Comparison of ENCODE assay signal across 15 mouse cellular contexts in genomic region chr4:138737031-138737430, GRCm38 (mm10). TPM values are rescaled to one million over a fixed set of nuclear protein-coding genes. Genes with fewer than 3 reads are reported as not detected.
DNase-seq lines count a peak whose midpoint lies in the region; ATAC-seq and TF ChIP-seq lines count a peak whose summit lies in the region.
"Had no signal": no experiment of that assay in that cellular context is flagged by ENCODE, and none has a peak within 500 bp of the region (broad histone marks: within the 10 kb centered on the region; RNA-seq: fewer than 3 reads in every experiment).

Ubxn10 (minus strand) TSS chr4:138737167.

- H3K9me3 ChIP-seq in midbrain, embryonic 10.5 days (replicated peaks): no peaks in the 10 kb centered on the region
- H3K9me3 ChIP-seq in midbrain, embryonic 16.5 days (replicated peaks; ENCODE audit: control insufficient read depth, low read length, poor library complexity, severe bottlenecking): no peaks in the 10 kb centered on the region
- no peaks in the 10 kb centered on the region for H3K9me3 ChIP-seq in intestine, embryonic 15.5 days
- H3K9me3 ChIP-seq in lung, embryonic 16.5 days (ENCODE audit: control insufficient read depth, low read length): no peaks in the 10 kb centered on the region
- H3K9me3 ChIP-seq in stomach, postnatal 0 days (ENCODE audit: control insufficient read depth, low read length): no peaks in the 10 kb centered on the region
- H3K9me3 ChIP-seq in neural tube, embryonic 15.5 days (replicated peaks): no peaks in the 10 kb centered on the region
- H3K9me3 ChIP-seq: embryonic facial prominence, embryonic 12.5 days; forebrain, embryonic 15.5 days had no signal

- 81% methylated on average over 7 of the region's 7 CpGs for WGBS in midbrain, embryonic 10.5 days
- 70% methylated on average over 7 of the region's 7 CpGs for WGBS in midbrain, embryonic 16.5 days
- 55% methylated on average over 7 of the region's 7 CpGs for WGBS in intestine, embryonic 15.5 days
- WGBS in lung, embryonic 16.5 days: 38% methylated on average over 7 of the region's 7 CpGs
- WGBS in stomach, postnatal 0 days: 31% methylated on average over 7 of the region's 7 CpGs
- WGBS in neural tube, embryonic 15.5 days: 69% methylated on average over 7 of the region's 7 CpGs

- no peak for DNase-seq in midbrain, embryonic 10.5 days (ENCODE audit: low spot score)
- DNase-seq in stomach, postnatal 0 days (ENCODE audit: low spot score): peak; percentile 85
- DNase-seq in adrenal gland, postnatal 14 days: no peak
- DNase-seq: cerebellum, postnatal 25 days; heart, postnatal 36 days; right cerebral cortex, postnatal 14 days had no signal

- H3K27me3 ChIP-seq in midbrain, embryonic 10.5 days (ENCODE audit: low read depth, poor library complexity, severe bottlenecking): no peaks in the 10 kb centered on the region
- no peaks in the 10 kb centered on the region for H3K27me3 ChIP-seq in midbrain, embryonic 16.5 days (ENCODE audit: control insufficient read depth, insufficient read depth, low read depth, low read length)
- H3K27me3 ChIP-seq in intestine, embryonic 15.5 days (replicated peaks): no peaks in the 10 kb centered on the region
- no peaks in the 10 kb centered on the region for H3K27me3 ChIP-seq in lung, embryonic 16.5 days (ENCODE audit: control insufficient read depth, insufficient read depth, low read depth, low read length)
- H3K27me3 ChIP-seq in stomach, postnatal 0 days (ENCODE audit: control insufficient read depth, insufficient read depth, low read length): no peaks in the 10 kb centered on the region
- H3K27me3 ChIP-seq in neural tube, embryonic 15.5 days (replicated peaks): no peaks in the 10 kb centered on the region
- H3K27me3 ChIP-seq: embryonic facial prominence, embryonic 12.5 days; forebrain, embryonic 15.5 days had no signal

- ATAC-seq in midbrain, embryonic 16.5 days: no peak
- ATAC-seq in intestine, embryonic 15.5 days: peak; percentile 68
- ATAC-seq in lung, embryonic 16.5 days (ENCODE audit: low read depth): peak; percentile 84
- peak; percentile 92 for ATAC-seq in stomach, postnatal 0 days (ENCODE audit: low FRiP score, low TSS enrichment)
- ATAC-seq in neural tube, embryonic 15.5 days (ENCODE audit: low FRiP score): no peak
- ATAC-seq: CD4-positive, CD25-positive, alpha-beta regulatory T cell, adult 4 months; forebrain, embryonic 15.5 days had no signal

- no peaks in the 10 kb centered on the region for H3K36me3 ChIP-seq in midbrain, embryonic 10.5 days
- H3K36me3 ChIP-seq in midbrain, embryonic 16.5 days (ENCODE audit: control insufficient read depth, insufficient read depth, low read length): no peaks in the 10 kb centered on the region
- no peaks in the 10 kb centered on the region for H3K36me3 ChIP-seq in intestine, embryonic 15.5 days
- no peaks in the 10 kb centered on the region for H3K36me3 ChIP-seq in lung, embryonic 16.5 days (ENCODE audit: control insufficient read depth, insufficient read depth, low read length)
- no peaks in the 10 kb centered on the region for H3K36me3 ChIP-seq in stomach, postnatal 0 days (ENCODE audit: control insufficient read depth, insufficient read depth, low read length)
- no peaks in the 10 kb centered on the region for H3K36me3 ChIP-seq in neural tube, embryonic 15.5 days
- H3K36me3 ChIP-seq: embryonic facial prominence, embryonic 12.5 days; forebrain, embryonic 15.5 days had no signal

- H3K4me3 ChIP-seq in midbrain, embryonic 10.5 days: no peak within 1 kb of the TSS
- no peak within 1 kb of the TSS for H3K4me3 ChIP-seq in midbrain, embryonic 16.5 days (ENCODE audit: low read depth, low read length)
- H3K4me3 ChIP-seq in intestine, embryonic 15.5 days (replicated peaks): no peak within 1 kb of the TSS
- no peak within 1 kb of the TSS for H3K4me3 ChIP-seq in lung, embryonic 16.5 days (ENCODE audit: low read length)
- H3K4me3 ChIP-seq in stomach, postnatal 0 days (ENCODE audit: low read depth, low read length): no peak within 1 kb of the TSS
- H3K4me3 ChIP-seq in neural tube, embryonic 15.5 days (replicated peaks): no peak within 1 kb of the TSS
- H3K4me3 ChIP-seq: embryonic facial prominence, embryonic 12.5 days; forebrain, embryonic 15.5 days had no signal

- TF ChIP-seq CTCF in stomach, postnatal 0 days (IDR thresholded peaks at IDR 0.05; ENCODE audit: low read depth): no peak

- no peak within 1 kb of the TSS; the same call in 1 of the 2 replicates for H3K9ac ChIP-seq in midbrain, embryonic 16.5 days (ENCODE audit: low read depth, low read length)
- H3K9ac ChIP-seq in intestine, embryonic 15.5 days: no peak within 1 kb of the TSS
- peak within 1 kb of the TSS; percentile 18; the same call in 1 of the 2 replicates for H3K9ac ChIP-seq in lung, embryonic 16.5 days (ENCODE audit: low read length)
- no peak within 1 kb of the TSS for H3K9ac ChIP-seq in stomach, postnatal 0 days (ENCODE audit: low read length)
- no peak within 1 kb of the TSS for H3K9ac ChIP-seq in neural tube, embryonic 15.5 days (replicated peaks)
- H3K9ac ChIP-seq: embryonic facial prominence, embryonic 12.5 days; forebrain, embryonic 15.5 days had no signal

- H3K4me1 ChIP-seq in midbrain, embryonic 10.5 days: peaks cover 32% of the 10 kb centered on the region
- H3K4me1 ChIP-seq in midbrain, embryonic 16.5 days (ENCODE audit: control insufficient read depth, insufficient read depth, low read length): peaks cover 9% of the 10 kb centered on the region
- peaks cover 10% of the 10 kb centered on the region; the same call in 1 of the 2 replicates for H3K4me1 ChIP-seq in intestine, embryonic 15.5 days (replicated peaks)
- H3K4me1 ChIP-seq in lung, embryonic 16.5 days (replicated peaks; ENCODE audit: control insufficient read depth, insufficient read depth, low read length): peaks cover 12% of the 10 kb centered on the region
- H3K4me1 ChIP-seq in stomach, postnatal 0 days (replicated peaks; ENCODE audit: control insufficient read depth, insufficient read depth): no peaks in the 10 kb centered on the region
- H3K4me1 ChIP-seq in neural tube, embryonic 15.5 days: peaks cover 11% of the 10 kb centered on the region

- peak within 1 kb of the TSS; percentile 71; the same call in 1 of the 2 replicates for H3K27ac ChIP-seq in midbrain, embryonic 10.5 days (replicated peaks)
- no peak within 1 kb of the TSS for H3K27ac ChIP-seq in midbrain, embryonic 16.5 days (ENCODE audit: low read length)
- 0 out of 2 replicates have a peak within 1 kb of the TSS, but pooled peaks have one; percentile 51 for H3K27ac ChIP-seq in intestine, embryonic 15.5 days
- H3K27ac ChIP-seq in lung, embryonic 16.5 days (ENCODE audit: low read length): peak within 1 kb of the TSS; percentile 68
- peak within 1 kb of the TSS; percentile 82 for H3K27ac ChIP-seq in stomach, postnatal 0 days (replicated peaks)
- no peak within 1 kb of the TSS for H3K27ac ChIP-seq in neural tube, embryonic 15.5 days (replicated peaks)
- H3K27ac ChIP-seq: forebrain, embryonic 15.5 days; macrophage had no signal

- TF ChIP-seq EP300 in stomach, postnatal 0 days (optimal IDR thresholded peaks at IDR 0.05): no peak

- H3K4me2 ChIP-seq in midbrain, embryonic 16.5 days (ENCODE audit: low read length): no peak within 1 kb of the TSS
- H3K4me2 ChIP-seq in intestine, embryonic 15.5 days (replicated peaks): no peak within 1 kb of the TSS
- H3K4me2 ChIP-seq in lung, embryonic 16.5 days (ENCODE audit: low read depth, low read length): no peak within 1 kb of the TSS
- H3K4me2 ChIP-seq in stomach, postnatal 0 days (replicated peaks; ENCODE audit: low read depth): no peak within 1 kb of the TSS
- H3K4me2 ChIP-seq in neural tube, embryonic 15.5 days: no peak within 1 kb of the TSS
- H3K4me2 ChIP-seq: embryonic facial prominence, embryonic 12.5 days; forebrain, embryonic 15.5 days had no signal

RNA-seq across cellular contexts. Expression of gene Ubxn10, which starts in this region (rescaled TPM):
- polyA plus RNA-seq in midbrain, embryonic 10.5 days (2016; fragmentation: Nextera tagmentation; extraction: Ambion mirVana): 1.8 and 2.1 TPM in 2 replicates
- 4.7 and 5.4 TPM in 2 replicates for polyA plus RNA-seq in midbrain, embryonic 16.5 days (2015; fragmentation: Nextera tagmentation; extraction: Ambion mirVana)
- 1.3 and 1.7 TPM in 2 replicates for polyA plus RNA-seq in intestine, embryonic 15.5 days (2015; fragmentation: Nextera tagmentation; extraction: Ambion mirVana)
- 6.6 and 8.3 TPM in 2 replicates for polyA plus RNA-seq in lung, embryonic 16.5 days (2015; fragmentation: Nextera tagmentation; extraction: Ambion mirVana)
- polyA plus RNA-seq in stomach, postnatal 0 days (2015; fragmentation: Nextera tagmentation; extraction: Ambion mirVana): 0.64 and 0.81 TPM in 2 replicates
- 0.89 and 1.1 TPM in 2 replicates for total RNA-seq in adrenal gland, postnatal 14 days (2021)
- polyA plus RNA-seq in neural tube, embryonic 15.5 days (2015; fragmentation: Nextera tagmentation; extraction: Ambion mirVana): 2.5 and 2.6 TPM in 2 replicates
- total RNA-seq: neutrophil, adult 5-6 weeks had no signal
- polyA plus RNA-seq: CD4-positive, CD25-positive, alpha-beta regulatory T cell, adult 4 months; macrophage had no signal

Comparison
In these comparisons a context has a peak if more than half of its experiments do, and no peak if none do; other contexts are left out.
1. H3K27ac ChIP-seq: peak in midbrain, embryonic 10.5 days (single experiment), intestine, embryonic 15.5 days (single experiment) and lung, embryonic 16.5 days (single experiment); none in midbrain, embryonic 16.5 days (single experiment) and neural tube, embryonic 15.5 days (single experiment).
2. Peak in DNase-seq, ATAC-seq and H3K27ac ChIP-seq in stomach, postnatal 0 days; RNA of the gene not detected or under 1 TPM.
3. ATAC-seq: peak in intestine, embryonic 15.5 days (single experiment) and lung, embryonic 16.5 days (single experiment); none in midbrain, embryonic 16.5 days (single experiment) and neural tube, embryonic 15.5 days (single experiment).